Mouse (Mus musculus) small intestine, adult 2 months (tissue): ENCODE results near the gene Fgfr1op2. TPM values are rescaled to one million over a fixed set of nuclear protein-coding genes. Genes with fewer than 3 reads are reported as not detected.

Experiments used
- H3K27ac ChIP-seq: fragments of 200-500 bp; 2 replicates; pipeline ENCODE4 v1.5.1; 2012; ENCODE audit warnings: low read depth, low read length, control low read depth, inconsistent platforms; ENCODE audit not compliant: insufficient read depth
- H3K27me3 ChIP-seq: fragments of 200-500 bp; 2 replicates; pipeline ENCODE4 v1.6.1; 2012; ENCODE audit warnings: mild to moderate bottlenecking, moderate library complexity, low read length, inconsistent platforms; ENCODE audit not compliant: control insufficient read depth, insufficient read depth
- H3K36me3 ChIP-seq: fragments of 200-500 bp; 2 replicates; pipeline ENCODE4 v1.6.1; 2012; ENCODE audit warnings: mild to moderate bottlenecking, low read length, control low read depth, inconsistent platforms; ENCODE audit not compliant: control insufficient read depth, insufficient read depth
- H3K4me1 ChIP-seq: fragments of 200-500 bp; 2 replicates; pipeline ENCODE4 v1.6.1; 2012; ENCODE audit warnings: low read length, inconsistent platforms, mixed read lengths; ENCODE audit not compliant: control insufficient read depth, insufficient read depth, insufficient read length
- H3K4me3 ChIP-seq: fragments of 200-500 bp; 2 replicates; pipeline ENCODE4 v1.5.1; 2012; ENCODE audit warnings: low read depth, mild to moderate bottlenecking, control low read depth, inconsistent platforms, low read length, moderate library complexity
- CTCF ChIP-seq: fragments of 200-500 bp; IDR thresholded peaks from 2 replicates; pipeline ENCODE4 v1.5.1; 2012; ENCODE audit warnings: low read depth, mild to moderate bottlenecking, control low read depth, inconsistent platforms, low read length, moderate library complexity, mixed read lengths; ENCODE audit not compliant: insufficient replicate concordance, insufficient read length; ENCODE audit errors: extremely low read depth
- POLR2A ChIP-seq: fragments of 200-500 bp; IDR thresholded peaks from 2 replicates; pipeline ENCODE4 v1.6.1; 2012; ENCODE audit warnings: low read depth, mild to moderate bottlenecking, control low read depth, inconsistent platforms, low read length, moderate library complexity
- WGBS: fragments of 180-500 bp; shearing (Covaris S2); methylation state at CpG from one replicate; pipeline ENCODE4 v1.1.7; 2018; 5-methylcytosine and 5-hydroxymethylcytosine counted together
- polyA plus RNA-seq: library from polyadenylated mRNA; depleted of rRNA; stranded (reverse); fragments of >200 nt; gene quantifications from 2 replicates; pipeline ENCODE4 v1.2.3, GENCODE M21; 2012

Fgfr1op2 gene
- polyA plus RNA-seq, 1 experiment, result 54.7 TPM

DNA sequence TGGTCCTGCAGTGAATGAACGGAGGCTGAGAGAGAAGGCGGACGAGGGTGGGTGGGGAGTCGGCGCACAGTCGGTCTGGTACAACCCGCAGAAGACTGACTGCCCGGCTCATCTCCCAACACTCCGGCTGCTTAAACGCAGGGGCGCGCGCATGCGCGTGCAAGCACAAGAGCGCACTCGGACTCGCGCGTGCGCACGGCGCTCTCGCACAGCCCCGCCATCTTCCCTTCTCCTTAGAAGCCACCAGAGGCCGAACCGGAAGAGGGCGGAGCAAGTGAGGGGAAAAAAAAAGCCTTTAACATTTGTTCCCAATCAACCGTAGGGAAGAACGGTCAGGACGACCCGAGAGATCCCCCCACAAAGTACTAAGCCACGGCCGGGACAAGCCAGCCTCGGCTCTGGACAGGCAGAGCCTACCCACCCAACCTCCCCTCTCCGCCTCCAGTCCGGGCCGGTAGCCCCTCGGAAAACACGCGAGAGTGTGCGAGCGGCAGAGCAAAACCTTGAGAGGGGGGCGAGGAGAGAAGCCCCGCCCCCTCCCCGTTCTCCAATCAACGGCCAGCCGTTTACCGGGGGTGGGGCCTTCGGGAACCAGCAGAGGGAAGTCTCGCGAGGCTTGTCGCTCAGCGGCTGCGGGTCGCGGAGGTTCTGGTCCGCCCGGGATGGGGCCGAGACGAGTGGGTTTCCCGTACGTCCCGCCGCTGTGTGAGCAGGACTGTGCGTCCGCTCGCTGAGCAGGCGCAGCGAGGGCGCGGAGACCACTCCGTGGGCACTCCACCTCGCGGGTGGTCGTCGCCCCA lies 507 bp downstream of the Fgfr1op2 start, which contains the start of gene Ints13:
Gene Ints13 (minus strand): TSS at position 526 of the 800 bp plus-strand sequence.
- under 1% methylated on average over 77 of the region's 77 CpGs for WGBS
- peak within 1 kb of the TSS; percentile 86 for H3K4me3 ChIP-seq
- H3K27ac ChIP-seq, result peak within 1 kb of the TSS; percentile 99
- no peaks in the 10 kb centered on the region for H3K27me3 ChIP-seq
- TF ChIP-seq CTCF, result no peak; the same call in 1 of the 2 replicates
- peak; percentile 82 for TF ChIP-seq POLR2A
- H3K36me3 ChIP-seq, result peaks cover 4% of the 10 kb centered on the region
- H3K4me1 ChIP-seq, result no peaks in the 10 kb centered on the region

GRCm38 (mm10) chr6:146578111-146578531 lies 1.1 kb downstream of the Fgfr1op2 start:
- Histone ChIP-seq H3K27ac (peak overlapping the region; percentile 99), H3K4me3 (peak overlapping the region; percentile 86), H3K4me1 (no peaks in the 10 kb centered on the region), H3K27me3 (no peaks in the 10 kb centered on the region), H3K36me3 (peaks cover 3% of the 10 kb centered on the region; the same call in 1 of the 2 replicates)
- WGBS, result under 1% methylated on average over 22 of the region's 22 CpGs
- no peak; the same call in 1 of the 2 replicates for TF ChIP-seq POLR2A
- no peak for TF ChIP-seq CTCF

- Histone ChIP-seq H3K27me3 (no peaks in the 10 kb centered on the region), H3K36me3 (peaks cover 3% of the 10 kb centered on the region; the same call in 1 of the 2 replicates), H3K27ac (peak overlapping the region; percentile 99), H3K4me3 (peak overlapping the region; percentile 86), H3K4me1 (no peaks in the 10 kb centered on the region)
- 4% methylated on average over 7 of the region's 7 CpGs for WGBS
- TF ChIP-seq CTCF, result no peak
- TF ChIP-seq POLR2A, result no peak
These were observed 1.6 kb downstream of the Fgfr1op2 start for GRCm38 (mm10) chr6:146578586-146578985.

DNA sequence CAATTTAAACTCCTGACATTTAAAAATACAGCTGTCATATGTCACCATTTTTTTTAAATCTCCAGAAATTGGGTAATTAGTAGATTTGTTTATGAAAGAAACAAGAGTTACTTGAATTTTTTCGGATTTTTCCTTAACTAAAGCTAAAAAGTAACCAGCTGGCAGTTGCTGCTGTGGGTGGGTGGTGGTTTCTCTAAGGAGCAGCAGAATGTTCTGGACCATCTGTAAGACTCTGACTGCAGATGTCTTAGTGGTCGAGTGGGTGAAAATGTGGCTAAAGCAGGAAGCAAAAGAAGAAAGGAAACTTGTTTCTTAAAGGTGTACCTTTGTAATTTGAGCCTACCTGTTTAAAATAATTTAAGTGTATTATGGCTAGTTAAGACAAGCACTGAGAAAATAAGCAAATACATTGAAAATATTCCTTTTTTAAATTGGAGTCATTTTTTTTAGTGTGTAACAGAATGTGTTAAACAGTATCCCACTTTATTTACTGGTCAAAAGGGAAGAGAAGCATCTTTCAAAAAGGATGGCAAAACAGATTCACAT lies 3.5 kb downstream of the Fgfr1op2 start:
- 10% methylated on average over 2 of the region's 2 CpGs for WGBS
- H3K4me1 ChIP-seq, result no peaks in the 10 kb centered on the region
- H3K36me3 ChIP-seq, result peaks cover 4% of the 10 kb centered on the region; the same call in 1 of the 2 replicates
- H3K4me3 ChIP-seq, result no peak overlapping the region
- TF ChIP-seq CTCF, result no peak
- TF ChIP-seq POLR2A, result no peak
- no peaks in the 10 kb centered on the region for H3K27me3 ChIP-seq
- no peak overlapping the region for H3K27ac ChIP-seq

- Histone ChIP-seq H3K27ac (no peak overlapping the region), H3K4me1 (no peaks in the 10 kb centered on the region), H3K27me3 (no peaks in the 10 kb centered on the region), H3K36me3 (peaks cover 27% of the 10 kb centered on the region), H3K4me3 (no peak overlapping the region)
- TF ChIP-seq POLR2A (no peak), CTCF (no peak)
- 81% methylated on average over 2 of the region's 2 CpGs for WGBS
These were observed 6.5 kb downstream of the Fgfr1op2 start for GRCm38 (mm10) chr6:146583366-146584046.

- H3K36me3 ChIP-seq, result peaks cover 40% of the 10 kb centered on the region
- WGBS, result 93% methylated on average over 5 of the region's 5 CpGs
- no peaks in the 10 kb centered on the region for H3K4me1 ChIP-seq
- H3K27me3 ChIP-seq, result no peaks in the 10 kb centered on the region
- no peak overlapping the region for H3K27ac ChIP-seq
- TF ChIP-seq POLR2A, result no peak
- TF ChIP-seq CTCF, result no peak
- no peak overlapping the region for H3K4me3 ChIP-seq
These were observed 8.1 kb downstream of the Fgfr1op2 start for GRCm38 (mm10) chr6:146585134-146585533.

GRCm38 (mm10) chr6:146602601-146603000 lies 25.6 kb downstream of the Fgfr1op2 start:
- TF ChIP-seq CTCF (no peak), POLR2A (no peak)
- Histone ChIP-seq H3K4me1 (no peaks in the 10 kb centered on the region), H3K36me3 (peaks cover 55% of the 10 kb centered on the region), H3K27me3 (no peaks in the 10 kb centered on the region), H3K4me3 (no peak overlapping the region), H3K27ac (no peak overlapping the region)
- WGBS, result 92% methylated on average over 4 of the region's 4 CpGs
